Mouse (Mus musculus): ENCODE data around the gene Porcn. TPM values are rescaled to one million over a fixed set of nuclear protein-coding genes. Genes with fewer than 3 reads are reported as not detected.

The Porcn gene
- total RNA-seq, 2 experiments from 2014 or later, result 74.7 to 84.7 TPM

DNA sequence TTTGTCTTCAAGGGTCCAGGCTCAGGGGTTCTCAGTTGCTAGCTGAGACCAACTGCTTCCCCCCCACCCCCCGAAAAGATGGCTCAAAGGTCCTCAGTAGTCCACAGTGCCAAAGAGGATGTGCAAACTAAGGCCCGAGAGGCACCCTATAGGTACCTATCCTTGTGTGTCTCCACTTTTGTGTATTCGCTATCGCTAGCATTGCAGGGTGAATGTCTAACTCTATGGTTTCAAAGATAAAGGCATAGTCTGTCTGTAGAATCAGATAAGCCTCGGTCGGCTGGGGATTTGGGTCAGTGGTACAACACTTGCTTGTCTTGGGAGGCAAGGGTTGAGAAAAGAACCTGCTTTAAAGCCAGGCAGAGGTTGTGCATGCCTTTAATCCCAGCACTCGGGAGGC, 17.1 kb upstream of the Porcn start:
- TF ChIP-seq CTCF (IDR thresholded peaks at IDR 0.05), result no peak
- H3K4me3 ChIP-seq, result no peak overlapping the region
- H3K27ac ChIP-seq, result peak overlapping the region; percentile 72
- intact Hi-C loops (cut with DNase I), result no loop called here
- no peak for DNase-seq (ENCODE audit: extremely low spot score in 1 of 2, low spot score in 2 of 2)

DNA sequence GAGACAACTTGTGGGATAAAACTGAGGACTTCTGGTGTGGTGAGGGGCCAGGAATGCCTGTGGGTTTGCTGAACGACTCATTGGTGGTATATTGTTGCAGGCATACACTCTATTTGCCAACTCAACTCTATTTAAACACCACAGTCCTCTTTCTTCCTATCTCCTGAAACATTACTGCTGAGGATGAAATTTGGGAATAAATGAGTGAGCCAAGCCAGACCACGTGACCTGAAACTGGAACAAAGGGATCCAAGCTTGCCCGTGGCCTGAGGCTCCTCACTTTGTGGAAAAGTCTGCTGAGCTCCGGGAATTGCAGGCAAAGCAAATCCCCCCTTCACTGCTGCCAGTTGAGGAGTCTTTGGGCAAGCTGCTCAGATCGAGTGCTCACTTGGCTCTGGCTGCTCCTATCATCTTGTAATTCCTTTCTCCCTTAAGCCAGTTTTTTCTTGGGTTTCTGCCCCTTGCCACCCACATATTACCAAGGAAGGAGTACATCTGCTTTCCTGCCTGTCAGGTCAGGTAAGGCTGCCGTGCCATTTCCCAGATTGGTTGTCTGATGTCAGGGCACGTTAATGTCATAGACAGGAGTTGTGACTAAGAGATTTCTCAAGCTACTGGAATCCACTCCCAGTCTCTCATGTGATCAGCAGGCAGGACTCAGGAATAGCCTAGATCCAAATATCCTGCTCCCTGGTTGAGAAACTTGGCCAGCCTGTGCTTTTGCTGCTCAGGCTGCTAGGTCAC, 16.5 kb upstream of the Porcn start:
- intact Hi-C loops (cut with DNase I), result no loop called here
- Histone ChIP-seq H3K4me3 (no peak overlapping the region), H3K27ac (peak overlapping the region; percentile 72)
- no peak for TF ChIP-seq CTCF (IDR thresholded peaks at IDR 0.05)
- DNase-seq (ENCODE audit: extremely low spot score in 1 of 2, low spot score in 2 of 2), result no peak

GRCm38 (mm10) chrX:8222296-8222677, 16.0 kb upstream of the Porcn start:
- Histone ChIP-seq H3K4me3 (no peak overlapping the region), H3K27ac (peak overlapping the region; percentile 73)
- peak; percentile 25 to 32 for DNase-seq (ENCODE audit: extremely low spot score in 1 of 2, low spot score in 2 of 2)
- TF ChIP-seq CTCF (IDR thresholded peaks at IDR 0.05), result no peak
- intact Hi-C loops (cut with DNase I), result no loop called here

DNA sequence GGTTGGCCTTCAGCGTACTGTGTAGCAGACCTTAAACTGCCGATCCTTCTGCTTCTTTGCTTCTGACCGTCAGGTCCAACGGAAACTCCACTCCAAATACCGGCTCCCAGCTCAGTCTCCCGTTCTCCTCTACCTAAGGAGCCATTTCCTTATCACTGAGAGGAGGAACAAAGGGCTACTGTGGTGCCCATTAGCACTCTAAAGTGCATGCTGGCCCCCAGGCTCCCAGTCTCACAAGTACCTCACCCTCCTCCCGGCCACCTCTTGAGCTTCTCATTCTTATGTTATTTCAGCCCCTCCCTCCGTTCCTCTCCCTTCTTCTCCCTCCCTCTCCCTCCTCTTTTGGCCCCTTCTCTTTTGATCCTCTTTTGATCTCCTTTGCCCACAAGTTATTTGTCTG, 13.3 kb upstream of the Porcn start:
- intact Hi-C loops (cut with DNase I), result loop anchor here (2.0 kb wide), 1 partner anchor 27 kb away; the partner anchor contains the start of gene Ebp
- Histone ChIP-seq H3K27ac (no peak overlapping the region), H3K4me3 (no peak overlapping the region)
- no peak for TF ChIP-seq CTCF (IDR thresholded peaks at IDR 0.05)
- DNase-seq (ENCODE audit: extremely low spot score in 1 of 2, low spot score in 2 of 2), result no peak

DNA sequence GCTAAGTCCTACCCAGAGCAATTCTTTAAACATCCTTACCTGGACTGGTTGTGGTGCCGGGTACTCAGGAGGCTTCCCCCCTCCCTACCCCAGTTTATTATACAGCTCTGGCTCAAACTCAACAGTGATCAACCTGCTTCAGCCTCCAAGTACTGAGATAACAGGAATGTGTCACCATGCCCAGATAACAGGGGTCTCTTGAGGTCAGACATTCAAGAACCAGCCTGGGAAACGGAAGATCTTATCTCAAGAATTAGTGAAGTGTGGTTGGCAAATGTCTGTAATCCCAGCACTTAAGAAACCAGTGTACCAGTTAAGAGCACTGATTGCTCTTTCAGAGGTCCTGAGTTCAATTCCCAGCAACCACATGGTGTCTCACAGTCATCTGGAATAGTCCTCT, 11.8 kb upstream of the Porcn start:
- DNase-seq (ENCODE audit: extremely low spot score in 1 of 2, low spot score in 2 of 2), result no peak
- intact Hi-C loops (cut with DNase I), result loop anchor here (2.0 kb wide), 1 partner anchor 25 kb away; the partner anchor contains the start of gene Ebp
- Histone ChIP-seq H3K4me3 (no peak overlapping the region), H3K27ac (peak overlapping the region; percentile 61; the same call in 1 of the 2 replicates)
- no peak for TF ChIP-seq CTCF (IDR thresholded peaks at IDR 0.05)

DNA sequence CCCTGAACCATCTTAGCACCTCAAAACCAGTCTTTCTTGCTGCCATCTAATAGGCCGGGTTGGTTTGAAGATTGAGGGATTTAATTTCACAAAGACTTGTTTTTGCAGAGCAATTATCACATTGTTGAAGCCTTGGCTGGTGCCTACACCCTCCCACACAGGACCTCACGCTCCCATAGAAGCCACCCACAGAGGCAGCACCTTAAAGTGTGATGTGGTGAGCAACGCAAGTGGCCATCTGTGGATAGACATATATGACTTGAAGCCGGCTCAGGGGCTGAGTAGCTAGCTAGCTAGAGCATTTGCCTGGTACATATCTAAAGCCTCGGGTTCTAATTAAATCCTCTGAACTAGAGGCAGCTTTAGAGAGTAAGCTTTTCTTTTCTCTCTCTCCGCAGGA, 11.1 kb upstream of the Porcn start:
- TF ChIP-seq CTCF (IDR thresholded peaks at IDR 0.05), result no peak
- Histone ChIP-seq H3K4me3 (no peak overlapping the region), H3K27ac (peak overlapping the region; percentile 32; the same call in 1 of the 2 replicates)
- intact Hi-C loops (cut with DNase I), result no loop called here
- DNase-seq (ENCODE audit: extremely low spot score in 1 of 2, low spot score in 2 of 2), result peak in 1 of 2 experiments; percentile 39

GRCm38 (mm10) chrX:8211490-8212207, 5.3 kb upstream of the Porcn start:
- H3K27ac ChIP-seq, result no peak overlapping the region
- intact Hi-C loops (cut with DNase I), result no loop called here
- DNase-seq (ENCODE audit: extremely low spot score in 1 of 2, low spot score in 2 of 2), result no peak
- H3K4me3 ChIP-seq, result no peak overlapping the region
- no peak for TF ChIP-seq CTCF (IDR thresholded peaks at IDR 0.05)

DNA sequence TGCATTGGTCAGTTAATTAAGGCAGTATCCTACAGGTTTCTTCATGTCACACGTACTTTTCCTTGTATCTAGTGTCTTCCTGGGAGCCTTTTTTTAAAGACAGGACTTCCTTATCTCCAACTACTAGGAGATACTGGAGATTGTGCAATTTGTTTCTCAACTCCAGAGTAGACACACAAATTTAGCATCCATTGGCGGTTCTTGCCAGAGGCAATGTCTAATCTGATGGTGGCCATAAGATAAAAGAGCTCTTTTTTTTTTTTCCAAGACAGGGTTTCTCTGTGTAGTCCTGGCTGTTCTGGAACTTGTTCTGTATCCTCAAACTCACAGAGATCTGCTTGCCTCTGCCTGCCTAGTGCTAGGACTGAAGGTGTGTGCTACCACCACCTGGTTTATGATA, 3.4 kb upstream of the Porcn start:
- no peak for DNase-seq (ENCODE audit: extremely low spot score in 1 of 2, low spot score in 2 of 2)
- intact Hi-C loops (cut with DNase I), result no loop called here
- no peak overlapping the region for H3K27ac ChIP-seq
- H3K4me3 ChIP-seq, result no peak overlapping the region
- TF ChIP-seq CTCF (IDR thresholded peaks at IDR 0.05), result no peak

- no peak for DNase-seq (ENCODE audit: extremely low spot score in 1 of 2, low spot score in 2 of 2)
- intact Hi-C loops (cut with DNase I), result no loop called here
- no peak overlapping the region for H3K27ac ChIP-seq
- no peak for TF ChIP-seq CTCF (IDR thresholded peaks at IDR 0.05)
- H3K4me3 ChIP-seq, result no peak overlapping the region
Observed at GRCm38 (mm10) chrX:8207224-8207623, 899 bp upstream of the Porcn start.

GRCm38 (mm10) chrX:8206694-8207197, 421 bp upstream of the Porcn start:
- Histone ChIP-seq H3K4me3 (peak overlapping the region; percentile 56), H3K27ac (peak overlapping the region; percentile 92)
- intact Hi-C loops (cut with DNase I), result no loop called here
- TF ChIP-seq CTCF (IDR thresholded peaks at IDR 0.05), result no peak
- no peak for DNase-seq (ENCODE audit: extremely low spot score in 1 of 2, low spot score in 2 of 2)

DNA sequence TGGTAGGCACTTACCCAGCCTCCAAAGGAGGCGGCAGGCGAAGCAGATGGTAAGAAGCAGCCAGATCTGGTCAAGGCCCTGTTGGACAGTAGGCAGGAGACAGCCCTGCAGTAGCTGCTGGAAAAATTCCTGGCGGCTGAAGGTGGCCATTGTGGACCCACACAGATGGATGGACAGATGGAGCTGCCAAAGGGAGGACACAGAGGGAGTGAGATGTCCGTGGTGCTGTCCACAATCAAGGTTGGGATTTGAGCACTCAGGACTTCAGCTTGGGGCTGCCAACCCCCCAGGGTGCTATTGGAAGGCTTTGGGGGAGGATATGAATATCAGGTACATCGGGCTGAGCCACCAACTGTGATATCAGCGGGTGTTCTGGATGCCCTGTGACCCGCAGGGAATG, 774 bp downstream of the Porcn start:
- Histone ChIP-seq H3K27ac (peak overlapping the region; percentile 92), H3K4me3 (peak overlapping the region; percentile 56)
- intact Hi-C loops (cut with DNase I), result no loop called here
- DNase-seq (ENCODE audit: extremely low spot score in 1 of 2, low spot score in 2 of 2), result peak in 1 of 2 experiments; percentile 23
- no peak for TF ChIP-seq CTCF (IDR thresholded peaks at IDR 0.05)

GRCm38 (mm10) chrX:8205088-8205487, 1.2 kb downstream of the Porcn start:
- intact Hi-C loops (cut with DNase I), result no loop called here
- peak overlapping the region; percentile 56; the same call in 1 of the 2 replicates for H3K4me3 ChIP-seq

More at GRCm38 (mm10) chrX:8205088-8205487, 1.2 kb downstream of the Porcn start:
- H3K27ac ChIP-seq, result peak overlapping the region; percentile 92
- TF ChIP-seq CTCF (IDR thresholded peaks at IDR 0.05), result no peak
- DNase-seq (ENCODE audit: extremely low spot score in 1 of 2, low spot score in 2 of 2), result no peak
